Mouse (Mus musculus) urinary bladder, adult 18-20 months (tissue): ENCODE measurements around the gene Rgl2.

Source experiments
- DNase-seq, 2 experiments: peaks; one replicate each; pipeline ENCODE4 v3.0.0; 2022; ENCODE audit warnings: low spot score in 2 of 2, mixed read lengths in 2 of 2

The Rgl2 gene

GRCm38 (mm10) chr17:33968489-33968888 is 39.1 kb downstream of the Rgl2 start:
- peak; percentile 55 to 72 for DNase-seq

- no peak for DNase-seq
These were observed 39.6 kb downstream of the Rgl2 start for GRCm38 (mm10) chr17:33968927-33969326.

GRCm38 (mm10) chr17:33969394-33969793 is 40.1 kb downstream of the Rgl2 start:
- DNase-seq, result no peak

GRCm38 (mm10) chr17:33972691-33973090 is 43.3 kb downstream of the Rgl2 start:
- DNase-seq, result no peak

- DNase-seq, result no peak
These were observed 44.2 kb downstream of the Rgl2 start for GRCm38 (mm10) chr17:33973572-33973971.

GRCm38 (mm10) chr17:33977861-33978557 is 48.7 kb downstream of the Rgl2 start:
- DNase-seq, result no peak

GRCm38 (mm10) chr17:33978631-33979031 is 49.3 kb downstream of the Rgl2 start:
- peak; percentile 67 to 80 for DNase-seq

GRCm38 (mm10) chr17:33979512-33980050 is 50.2 kb downstream of the Rgl2 start:
- no peak for DNase-seq

- no peak for DNase-seq
These were observed 51.1 kb downstream of the Rgl2 start for GRCm38 (mm10) chr17:33980181-33981035.

GRCm38 (mm10) chr17:33981192-33981909 is 52.0 kb downstream of the Rgl2 start:
- peak; percentile 46 to 82 for DNase-seq

- DNase-seq, result peak in 1 of 2 experiments; percentile 45
These were observed 52.8 kb downstream of the Rgl2 start for GRCm38 (mm10) chr17:33982136-33982535.
